Mouse (Mus musculus): Measurements from ENCODE around the gene Cd80.

DNA sequence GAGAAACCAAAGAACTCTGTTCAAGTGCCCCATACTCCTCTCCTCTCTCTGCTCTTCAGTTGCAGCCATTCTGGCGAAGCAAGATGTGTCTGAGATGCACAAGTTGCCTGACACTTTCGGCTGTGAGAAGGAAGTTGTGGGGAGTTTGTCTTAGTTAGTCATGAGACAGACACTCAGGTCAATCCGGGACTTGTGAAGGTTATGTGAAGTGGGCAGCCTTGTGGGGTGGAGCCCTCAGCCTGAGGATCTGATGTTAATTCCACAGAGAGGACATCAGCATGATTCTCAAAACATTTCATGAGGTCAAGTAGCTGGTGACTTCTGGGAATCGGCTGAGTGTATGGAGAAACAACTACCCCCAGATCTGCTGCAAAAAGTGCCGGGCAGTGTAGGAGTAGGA, 13.8 kb upstream of the Cd80 start:
- TF ChIP-seq EP300 (IDR thresholded peaks at IDR 0.05; ENCODE audit: low read depth) (no peak), CTCF (IDR thresholded peaks at IDR 0.05; ENCODE audit: low read depth) (no peak)

All from liver, embryonic 14.5 days (tissue).